Mouse (Mus musculus) naive thymus-derived CD4-positive, alpha-beta T cell, adult 5 months (primary cell): ENCODE results near the gene Ttf1. TPM values are rescaled to one million over a fixed set of nuclear protein-coding genes. Genes with fewer than 3 reads are reported as not detected.

Experiments used
- polyA plus RNA-seq: library from polyadenylated mRNA; unstranded; fragments of 100-300 nt; shearing (Covaris generic); gene quantifications from one replicate; pipeline ENCODE4 v1.2.1, GENCODE M21; 2017

Ttf1 gene
- polyA plus RNA-seq = 19.2 TPM

DNA sequence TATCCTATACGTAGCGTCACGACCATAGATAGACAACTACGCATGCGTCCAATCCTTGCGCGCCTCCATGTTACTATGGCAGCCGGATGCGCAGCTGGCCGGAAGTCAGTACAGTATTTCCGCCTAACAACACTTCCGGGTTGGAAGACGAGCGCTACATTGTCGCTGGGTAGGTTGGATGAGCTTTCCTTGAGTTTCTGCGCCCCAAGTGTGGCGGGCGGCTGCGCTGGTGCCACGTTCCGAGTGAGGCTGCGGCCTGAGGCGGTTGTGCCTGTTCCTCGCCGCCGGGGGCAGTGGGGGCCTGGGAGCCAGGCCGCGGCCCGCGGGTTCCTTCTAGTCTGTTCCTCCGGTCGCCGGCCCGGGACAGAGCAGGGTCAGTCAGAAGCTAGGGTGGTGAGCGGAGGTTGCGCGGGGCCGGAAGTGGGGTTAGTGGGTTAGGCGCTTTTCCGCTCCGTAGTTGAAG lies at the start of gene Ttf1:
Gene Ttf1, plus strand, starts transcription at position 128 of the 463 bp plus-strand sequence.

DNA sequence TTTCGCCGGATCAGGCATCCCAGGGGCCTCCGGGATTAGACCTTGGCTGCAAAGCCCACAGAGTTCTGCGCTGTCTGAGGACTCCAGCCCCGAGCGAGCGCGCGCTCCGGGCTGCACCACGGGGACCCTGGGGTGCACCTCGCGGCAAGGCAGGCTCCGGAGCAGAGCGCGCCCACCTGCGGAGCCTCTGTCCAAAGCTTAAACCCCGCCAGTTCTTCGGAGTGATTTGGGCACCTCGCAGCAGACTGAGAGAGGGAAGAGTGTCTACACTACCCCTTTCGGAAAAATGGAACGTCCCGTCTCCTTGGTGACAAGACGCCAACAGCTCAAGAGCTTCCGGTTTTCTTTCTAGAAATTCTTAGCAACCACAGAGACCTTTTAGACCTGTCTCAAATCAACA lies 5.1 kb upstream of the Ttf1 start, which contains the start of gene Cfap77:
Gene Cfap77, minus strand, starts transcription at position 76 of the 400 bp plus-strand sequence.

DNA sequence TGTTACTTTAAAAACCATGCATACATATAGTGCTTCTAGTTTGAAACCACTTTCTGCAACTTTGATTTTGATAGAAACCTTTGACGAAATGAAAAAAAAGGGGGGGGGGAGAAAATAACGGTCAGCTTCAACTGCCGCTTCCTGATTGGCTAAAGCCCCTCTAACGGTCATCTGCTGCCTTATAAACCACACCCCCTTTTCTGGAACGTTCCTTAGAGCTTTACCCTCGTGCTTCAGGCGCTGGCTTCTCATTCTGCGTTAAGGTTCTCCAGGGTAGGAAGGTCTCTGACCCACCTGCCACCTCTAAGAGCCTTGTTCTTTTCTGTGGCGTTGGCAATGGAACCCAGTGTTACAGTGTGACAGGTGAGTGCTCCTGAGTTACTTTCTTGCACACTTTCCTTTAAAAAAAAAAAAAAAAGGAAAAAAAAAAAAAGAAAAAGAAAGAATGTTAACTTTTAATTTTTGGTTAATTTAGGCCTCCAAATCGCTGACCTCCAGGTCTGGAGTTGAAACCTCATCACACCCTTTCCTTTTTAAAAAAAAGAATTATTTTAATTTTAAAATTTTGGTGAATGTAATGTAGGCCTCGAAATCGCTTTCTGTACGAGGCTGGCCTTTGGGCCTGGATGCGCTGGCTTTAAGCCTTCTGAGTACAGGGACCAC lies 64.0 kb downstream of the Ttf1 start, which contains the start of gene Setx:
Gene Setx, plus strand, starts transcription at position 275 of the 663 bp plus-strand sequence.

Other genes with a start within 250 kb of the Ttf1 start
- gene Gtf3c4, start 219.9 kb upstream of the Ttf1 start, polyA plus RNA-seq = 9.8 TPM
- 22.7 TPM for gene Ddx31, start 219.9 kb upstream of the Ttf1 start, polyA plus RNA-seq
- not detected for gene Barhl1, start 143.6 kb upstream of the Ttf1 start, polyA plus RNA-seq
- gene Cfap77, start 5.2 kb upstream of the Ttf1 start, polyA plus RNA-seq = not detected
- gene Setx, start 63.9 kb downstream of the Ttf1 start, polyA plus RNA-seq = 107 TPM
- 0.85 TPM for gene Ntng2, start 192.7 kb downstream of the Ttf1 start, polyA plus RNA-seq